Mouse (Mus musculus): ENCODE data around the gene Psmd2.

The Psmd2 gene

DNA sequence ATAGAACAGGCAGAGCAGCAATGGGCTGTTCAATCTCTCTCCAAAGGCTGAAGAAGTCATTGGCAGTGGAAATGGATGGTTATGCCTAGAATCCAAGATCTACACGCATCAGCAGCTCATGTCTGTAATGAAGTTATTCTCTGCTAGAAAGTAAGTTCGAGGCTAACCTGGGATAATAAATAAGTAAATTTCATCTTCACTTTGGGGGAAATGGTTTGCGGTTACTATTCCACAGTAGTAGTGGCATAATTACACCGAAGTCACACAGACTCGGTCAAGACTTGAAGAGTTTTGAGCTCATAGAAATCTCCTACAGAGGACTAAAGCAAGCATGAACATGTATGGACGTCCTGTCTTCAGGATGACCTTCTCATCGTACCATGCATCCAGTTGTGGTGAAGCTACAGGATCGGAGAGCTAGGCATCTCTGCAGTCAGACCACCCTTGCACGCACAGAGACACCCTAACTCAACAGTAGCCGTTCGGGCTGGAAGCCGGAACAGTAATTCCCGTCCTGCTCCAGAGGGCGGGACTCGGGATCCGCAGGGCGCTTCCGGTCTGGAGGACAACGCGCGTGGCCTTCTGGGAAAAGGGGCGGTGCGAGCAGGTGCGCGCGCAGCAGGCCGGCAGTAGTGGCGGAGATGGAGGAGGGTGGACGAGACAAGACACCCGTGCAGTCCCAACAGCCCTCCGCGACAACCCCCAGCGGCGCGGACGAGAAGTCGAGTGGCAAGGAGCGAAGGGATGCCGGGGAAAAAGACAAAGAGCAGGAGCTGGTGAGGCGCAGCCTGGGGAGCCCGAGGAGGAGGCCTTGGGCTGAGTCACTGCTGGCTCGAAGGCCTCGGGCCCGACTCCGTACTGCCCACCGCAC, at the start of gene Psmd2:
Psmd2 (plus strand) TSS at position 577 of the 871 bp plus-strand sequence.
- in situ Hi-C loops (cut with MboI, MseI), result no loop called here

DNA sequence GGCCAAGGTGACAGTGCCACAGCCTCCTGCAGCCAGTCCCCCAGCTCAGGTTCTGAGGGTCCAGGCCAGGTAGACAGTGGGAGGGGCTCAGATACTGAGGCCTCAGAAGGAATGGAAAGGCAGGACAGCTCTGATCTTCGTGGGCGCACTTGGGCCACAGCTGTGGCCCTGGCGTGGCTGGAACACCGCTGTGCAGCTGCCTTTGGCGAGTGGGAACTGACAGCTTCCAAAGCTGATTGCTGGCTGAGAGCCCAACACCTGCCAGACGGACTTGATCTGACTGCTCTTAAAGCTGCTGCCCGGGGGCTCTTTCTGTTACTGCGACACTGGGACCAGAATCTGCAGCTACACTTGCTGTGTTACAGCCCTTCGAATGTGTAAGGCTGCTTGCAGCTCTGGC, 46.7 kb upstream of the Psmd2 start:
- in situ Hi-C loops (cut with MboI, MseI), result loop anchor here (5.0 kb wide), 1 partner anchor 42 kb away; no protein-coding TSS in a partner anchor

DNA sequence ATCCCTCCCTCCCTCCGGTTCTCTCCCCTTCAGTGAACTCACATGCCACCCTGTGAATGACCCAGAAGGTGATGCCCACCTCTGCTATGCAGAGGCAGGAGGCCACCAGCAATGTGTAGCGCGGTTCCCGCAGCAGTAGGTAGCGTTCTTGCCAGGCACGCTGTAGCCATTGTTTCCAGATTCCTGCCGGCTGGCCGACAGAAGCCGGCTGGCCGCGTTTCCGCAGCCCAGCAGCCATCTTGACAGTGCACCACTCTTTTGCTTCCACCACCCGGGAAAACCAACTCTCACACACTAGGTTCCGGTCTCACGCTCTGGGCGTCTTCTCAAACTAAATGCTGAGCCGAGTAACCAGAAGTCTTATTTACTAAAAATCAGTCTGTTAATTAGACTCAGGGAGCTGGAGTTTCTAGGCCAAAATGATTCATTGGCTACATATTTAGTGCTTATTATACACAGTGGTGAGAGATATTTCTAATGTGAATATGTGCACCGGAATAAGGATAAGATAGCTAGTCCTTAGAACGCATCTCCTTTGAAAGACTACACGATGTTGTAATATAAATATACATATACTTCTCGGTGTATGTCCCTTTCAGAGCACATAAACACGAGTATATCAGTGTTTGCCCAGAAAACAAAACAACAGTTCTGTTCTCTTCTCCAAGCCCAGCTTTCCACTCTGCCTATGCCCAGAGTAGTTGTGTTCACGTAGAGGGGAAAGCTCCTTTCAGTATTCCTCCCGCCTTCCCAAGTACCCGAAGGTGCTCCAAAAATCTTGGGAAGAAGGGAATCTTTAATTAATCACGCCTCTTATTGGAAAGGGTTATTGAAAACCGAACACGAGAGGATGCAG, 40.7 kb upstream of the Psmd2 start:
- in situ Hi-C loops (cut with MboI, MseI), result no loop called here

DNA sequence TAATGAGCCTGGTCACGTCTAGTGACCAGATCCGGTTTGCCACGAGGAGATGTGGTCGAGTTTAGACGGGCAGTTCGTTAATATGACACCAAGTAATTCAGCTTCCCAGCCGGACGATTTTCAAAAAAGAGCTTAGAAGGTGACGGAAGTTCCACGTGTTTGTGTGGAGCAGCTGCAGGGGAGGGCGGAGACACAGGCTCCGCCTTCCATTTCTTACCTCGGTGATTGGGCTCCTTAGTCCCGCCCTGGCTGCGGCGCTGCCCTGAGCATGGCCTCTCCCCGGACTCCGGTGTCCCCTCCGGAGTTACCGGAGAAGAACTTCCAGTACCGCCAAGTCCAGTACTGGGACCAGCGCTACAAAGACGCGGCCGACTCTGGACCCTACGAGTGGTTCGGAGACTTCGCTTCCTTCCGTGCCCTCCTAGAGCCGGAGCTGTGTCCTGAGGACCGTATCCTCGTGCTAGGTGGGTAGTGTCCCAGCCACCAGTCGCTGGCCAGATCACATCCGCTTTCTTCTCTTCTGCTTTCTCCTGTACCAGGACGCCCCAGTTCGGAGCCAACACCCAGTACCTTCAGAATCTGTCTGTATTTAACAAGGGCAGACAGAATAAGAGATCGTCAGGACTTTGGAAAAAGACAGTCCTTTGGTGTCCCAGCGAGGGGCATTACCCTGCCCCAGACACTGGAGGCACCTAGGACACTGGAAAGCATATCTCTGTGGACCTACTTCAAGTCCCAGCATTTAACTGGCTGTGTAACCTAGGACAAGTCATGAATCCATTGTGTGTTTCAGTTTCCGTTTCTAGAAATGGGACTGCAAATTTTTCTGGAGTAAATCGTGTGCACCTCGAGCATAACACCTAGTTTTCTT, 39.9 kb upstream of the Psmd2 start, which contains the start of the genes Eef1akmt4, Gm49333 and Alg3:
Eef1akmt4 (plus strand) TSS at position 237 of the 871 bp plus-strand sequence.
Gm49333 (plus strand) TSS at position 254 of the 871 bp plus-strand sequence.
Alg3 (minus strand) TSS at position 379 of the 871 bp plus-strand sequence.
- in situ Hi-C loops (cut with MboI, MseI), result no loop called here

DNA sequence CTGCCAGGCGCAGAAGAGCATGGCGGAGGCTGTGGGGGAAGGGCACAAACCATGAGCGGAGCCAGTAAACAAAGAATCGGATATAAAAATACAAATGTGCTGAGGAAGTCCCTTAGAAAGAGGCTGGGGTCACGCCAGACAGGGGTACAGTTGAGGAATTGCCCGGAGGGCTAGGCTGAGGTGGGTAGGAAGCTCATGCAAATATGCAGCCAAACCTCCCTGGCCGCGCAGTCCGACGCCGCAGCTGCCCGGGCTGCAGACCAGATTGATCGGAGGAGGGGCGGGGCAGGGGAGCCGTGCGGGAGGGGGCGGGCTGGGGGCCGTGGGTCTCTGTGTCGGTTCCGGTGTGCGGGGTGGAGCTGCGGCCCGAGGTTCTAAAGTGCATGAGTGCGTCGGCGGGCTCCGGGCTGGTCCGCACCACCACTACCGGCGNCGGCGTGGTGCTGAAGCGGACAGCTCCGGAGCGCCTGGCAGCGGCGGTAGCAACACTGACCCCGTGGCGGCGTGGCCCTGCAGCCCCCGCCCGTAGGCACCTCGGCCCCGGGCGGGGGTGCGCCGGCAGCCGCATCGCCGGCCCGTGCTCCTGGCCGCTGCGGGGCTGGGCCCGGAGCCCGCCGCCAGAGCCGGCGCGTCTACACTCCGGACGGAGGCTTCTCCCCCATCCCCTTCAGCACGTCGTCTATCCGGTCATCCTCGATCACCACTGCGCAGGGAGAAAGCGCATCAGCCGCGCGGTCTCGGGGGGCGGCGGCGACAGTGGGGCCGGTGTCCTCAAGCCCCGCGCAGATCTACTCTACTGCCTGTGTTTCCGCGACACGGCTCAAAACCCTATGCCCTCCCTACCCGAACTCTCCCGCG, 31.7 kb upstream of the Psmd2 start:
- in situ Hi-C loops (cut with MboI, MseI), result loop anchor here (5.0 kb wide), 1 partner anchor 93 kb away; no protein-coding TSS in a partner anchor

DNA sequence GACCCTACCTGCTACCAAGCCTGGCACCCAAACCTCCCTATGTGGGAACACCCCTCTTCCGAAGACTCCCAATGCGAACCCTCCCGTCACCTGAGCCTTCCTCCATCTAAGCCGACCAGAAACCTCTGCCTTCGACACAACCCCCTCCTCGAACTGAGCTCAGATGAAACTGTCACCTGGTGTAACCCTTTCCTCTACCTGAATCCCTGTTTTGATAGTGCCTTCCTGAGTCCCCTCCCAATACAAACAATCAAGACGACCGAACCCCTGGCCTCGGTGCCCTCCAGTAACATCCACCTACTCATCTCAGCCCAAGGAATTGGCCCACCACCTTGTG, 31.1 kb upstream of the Psmd2 start:
- in situ Hi-C loops (cut with MboI, MseI), result loop anchor here (5.0 kb wide), 1 partner anchor 92 kb away; no protein-coding TSS in a partner anchor

DNA sequence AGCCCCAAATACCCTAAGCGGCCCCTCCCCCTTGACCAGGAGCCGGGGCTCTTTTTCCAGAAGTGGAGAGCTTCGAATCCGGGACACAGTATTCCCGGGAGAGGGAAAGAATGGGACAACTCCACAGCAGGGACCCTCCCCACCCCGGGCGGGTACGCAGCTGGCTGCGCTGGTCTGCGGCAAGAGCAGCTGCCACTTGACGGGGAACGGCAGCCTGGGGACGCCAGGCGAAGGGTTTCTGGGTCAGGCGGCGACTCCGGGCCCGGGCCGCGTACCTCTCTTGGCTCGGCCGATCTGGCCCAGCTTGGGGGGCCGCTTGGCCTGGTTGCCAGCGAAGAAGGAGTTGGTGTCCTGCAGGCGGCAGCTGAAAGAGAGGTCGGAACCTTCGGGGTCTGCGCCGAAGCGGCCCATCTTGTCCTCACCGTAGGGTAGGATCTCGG, 30.7 kb upstream of the Psmd2 start:
- in situ Hi-C loops (cut with MboI, MseI), result loop anchor here (5.0 kb wide), 1 partner anchor 92 kb away; no protein-coding TSS in a partner anchor

DNA sequence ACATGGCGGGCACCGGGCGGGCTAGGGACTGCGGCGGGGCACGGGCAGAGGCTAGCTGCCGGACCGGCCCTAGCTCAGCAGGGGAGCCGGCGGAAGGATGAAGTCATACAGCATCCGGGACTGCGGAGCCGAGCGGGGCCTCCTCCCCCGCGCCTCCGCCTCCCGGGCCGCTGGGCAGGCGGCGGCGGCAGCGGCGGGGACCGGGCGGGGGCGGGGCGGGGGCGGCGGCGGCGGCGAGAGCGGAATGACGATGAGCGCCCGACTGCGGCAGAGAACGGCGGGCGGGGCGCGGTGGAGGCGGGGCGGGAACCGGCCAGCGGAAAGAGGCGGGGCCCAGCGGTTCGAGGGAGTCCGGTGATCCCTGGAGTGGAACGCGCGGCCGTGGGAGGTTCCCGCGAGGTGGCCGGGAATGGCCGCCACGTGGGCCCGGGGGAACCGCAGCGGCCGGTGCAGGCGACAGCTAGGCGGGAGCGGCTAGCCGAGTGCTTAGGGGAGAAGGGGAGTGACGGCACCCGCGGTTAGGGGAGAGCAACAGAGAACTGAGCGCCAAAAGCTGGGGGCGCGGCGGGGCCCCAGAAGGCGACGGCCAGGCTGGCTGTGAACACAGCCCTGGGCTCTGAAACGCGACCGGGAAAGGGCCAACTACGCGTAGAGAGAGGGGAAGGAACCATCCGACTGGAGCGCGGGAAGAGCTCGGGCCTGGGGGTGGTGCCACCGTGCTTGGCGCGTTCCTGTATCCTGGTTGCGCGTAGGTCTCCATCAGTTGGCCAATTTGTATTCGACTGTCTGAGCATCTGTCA, 30.1 kb upstream of the Psmd2 start, which contains the start of gene Camk2n2:
Camk2n2 (minus strand) TSS at position 97 of the 800 bp plus-strand sequence.
- in situ Hi-C loops (cut with MboI, MseI), result loop anchor here (5.0 kb wide), 1 partner anchor 91 kb away; no protein-coding TSS in a partner anchor

DNA sequence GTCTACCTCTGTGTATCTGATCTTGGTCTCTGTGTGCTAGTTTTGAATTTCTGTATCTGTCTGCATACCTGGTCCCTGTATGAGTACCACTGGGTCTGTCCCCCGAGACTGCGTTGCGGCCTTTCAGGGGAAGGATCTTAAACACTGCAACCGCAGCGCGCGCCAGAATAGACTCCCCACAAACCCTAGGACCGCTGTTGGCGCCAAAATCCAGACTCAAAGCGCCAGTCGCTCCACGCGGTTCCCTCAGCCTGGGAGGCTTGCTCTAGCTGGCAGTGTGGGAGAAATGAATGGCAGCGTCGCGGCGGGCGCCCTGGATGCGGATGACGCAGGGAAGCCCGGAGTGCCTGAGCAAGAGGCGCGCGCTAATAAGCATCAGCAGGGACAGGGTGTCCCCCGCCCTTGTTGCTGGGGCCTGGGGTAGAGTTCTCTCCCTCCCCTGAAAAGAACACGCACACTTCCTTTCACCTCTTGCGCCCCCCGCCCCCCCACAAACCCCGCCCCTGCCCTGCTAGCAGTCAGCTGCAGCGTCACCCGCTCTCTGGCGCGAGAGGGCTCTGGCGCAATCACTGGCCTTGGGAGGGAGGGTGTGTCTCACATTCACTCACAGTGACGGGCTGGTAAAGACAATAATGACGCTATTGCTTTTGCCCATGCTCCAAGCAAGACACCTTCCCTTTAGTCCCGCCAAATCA, 29.3 kb upstream of the Psmd2 start:
- in situ Hi-C loops (cut with MboI, MseI), result loop anchor here (5.0 kb wide), 1 partner anchor 90 kb away; no protein-coding TSS in a partner anchor

DNA sequence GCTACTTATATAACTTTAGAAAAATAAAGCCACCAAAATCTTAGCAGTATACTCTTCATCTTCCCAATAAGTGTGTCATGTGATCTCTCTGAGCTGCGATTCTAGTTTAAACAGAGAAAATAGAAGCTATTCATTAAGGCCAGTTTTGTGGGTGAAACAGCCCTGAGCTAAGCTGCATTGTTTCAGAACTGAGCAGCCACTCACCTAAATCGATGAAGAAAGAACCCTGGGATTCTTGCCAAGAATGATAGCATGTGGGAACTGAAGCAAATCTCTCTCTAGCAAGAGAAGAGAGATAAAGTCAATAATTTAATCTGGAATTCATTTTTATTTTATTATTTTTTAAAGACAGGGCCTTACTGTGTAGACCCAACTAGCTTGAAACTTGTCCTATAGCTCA, 28.2 kb upstream of the Psmd2 start:
- in situ Hi-C loops (cut with MboI, MseI), result loop anchor here (5.0 kb wide), 1 partner anchor 89 kb away; no protein-coding TSS in a partner anchor

DNA sequence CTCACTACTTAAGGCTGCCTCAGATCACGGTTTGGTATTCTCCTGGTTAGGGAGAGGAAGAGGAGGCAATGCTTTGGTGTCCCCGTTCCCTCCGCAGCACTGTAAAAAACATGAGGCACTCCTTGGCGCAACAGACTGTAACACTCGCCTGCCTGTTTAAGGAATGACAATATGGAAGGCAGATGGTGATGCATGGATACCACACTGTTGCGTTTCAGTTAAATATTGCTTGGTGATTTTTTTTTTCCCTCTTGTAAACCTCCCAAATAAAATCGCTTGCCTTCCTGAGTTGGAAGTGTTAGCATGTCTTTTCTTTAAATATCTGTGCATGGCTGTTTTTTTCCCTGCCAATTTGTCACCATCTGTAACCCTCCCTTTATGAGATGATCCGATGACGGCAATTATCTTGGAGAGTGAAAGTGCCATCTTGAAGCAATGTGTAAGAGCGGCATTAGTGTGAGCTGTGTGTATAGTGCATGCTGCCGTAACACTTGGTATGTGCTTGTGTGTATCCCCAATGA, 22.5 kb upstream of the Psmd2 start:
- in situ Hi-C loops (cut with MboI, MseI), result no loop called here

DNA sequence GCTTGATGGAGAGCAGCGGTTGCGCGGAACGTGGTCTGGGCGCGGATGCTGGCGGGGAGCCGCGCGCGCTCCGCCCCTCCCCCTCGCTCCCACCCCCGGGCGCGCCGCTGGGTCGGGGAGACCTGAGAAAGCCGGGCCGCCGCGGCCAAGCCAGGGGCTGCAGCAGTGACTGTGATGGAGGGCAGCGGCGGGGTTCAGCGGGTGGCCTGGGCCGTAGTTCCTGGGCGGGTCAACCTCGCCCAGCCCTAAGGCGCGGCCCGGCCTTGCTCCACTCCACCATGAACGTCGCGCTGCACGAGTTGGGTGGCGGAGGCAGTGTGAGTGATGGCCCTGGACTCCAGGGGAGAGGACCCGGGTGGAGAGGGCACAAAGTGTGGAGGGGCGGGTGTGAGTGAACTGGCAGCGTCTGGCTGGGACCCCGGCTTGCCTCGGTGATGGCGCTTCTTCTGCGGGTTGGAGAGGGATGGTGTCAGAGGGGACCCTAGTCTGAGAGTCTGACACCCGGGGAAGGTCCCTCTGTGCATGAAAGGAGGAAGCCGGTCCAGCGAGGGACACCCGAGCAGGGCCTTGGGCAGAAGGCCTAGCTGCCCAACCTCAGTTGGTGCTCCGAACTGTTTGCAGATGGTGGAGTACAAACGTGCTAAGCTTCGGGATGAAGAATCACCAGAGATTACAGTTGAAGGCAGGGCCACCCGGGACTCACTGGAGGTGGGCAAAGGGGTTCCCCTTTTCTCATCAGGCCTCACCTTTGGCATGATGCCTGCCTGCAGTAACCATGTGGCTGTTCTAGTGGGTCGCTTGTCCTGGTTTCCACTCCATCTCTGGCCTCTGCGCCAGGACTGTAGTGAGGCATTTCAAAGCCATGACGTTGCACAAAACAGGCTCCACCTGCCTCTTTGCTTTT, 21.5 kb upstream of the Psmd2 start, which contains the start of gene Ece2:
Ece2 (plus strand) TSS at position 98 of the 904 bp plus-strand sequence.
- in situ Hi-C loops (cut with MboI, MseI), result no loop called here

DNA sequence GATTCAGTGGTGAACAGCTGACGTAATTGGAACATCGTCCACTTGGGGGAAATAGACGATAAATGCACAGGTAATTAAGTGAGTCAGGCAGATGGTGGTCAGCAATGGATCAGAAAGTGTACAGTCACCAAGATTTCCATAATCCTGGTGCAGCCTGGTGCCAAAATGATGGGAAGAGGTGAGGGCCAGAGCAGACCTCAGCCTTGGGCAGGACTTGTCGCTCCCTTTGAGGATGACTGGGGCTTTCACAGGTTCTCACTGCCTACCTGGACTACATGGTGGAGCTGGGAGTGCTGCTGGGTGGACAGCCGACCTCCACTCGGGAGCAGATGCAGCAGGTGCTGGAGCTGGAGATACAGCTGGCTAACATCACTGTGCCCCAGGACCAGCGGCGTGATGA, 14.0 kb upstream of the Psmd2 start:
- in situ Hi-C loops (cut with MboI, MseI), result no loop called here

DNA sequence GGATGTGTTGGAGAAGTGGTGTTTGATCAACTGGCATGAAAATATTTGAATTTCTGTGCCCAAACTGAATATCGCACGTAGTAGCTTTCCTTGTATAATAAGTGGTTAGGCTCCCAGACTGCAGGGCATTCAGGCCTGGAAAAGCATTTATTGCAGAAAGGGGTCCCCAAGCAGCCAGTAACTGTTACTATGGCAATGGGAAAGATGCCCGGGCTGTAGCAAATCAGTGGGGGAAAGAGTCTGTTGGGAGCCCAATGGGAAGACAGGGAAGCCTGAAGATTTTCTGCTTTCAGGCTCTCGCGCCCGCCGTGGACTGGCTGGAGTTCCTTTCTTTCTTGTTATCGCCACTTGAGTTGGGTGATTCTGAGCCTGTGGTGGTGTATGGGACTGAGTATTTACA, 13.1 kb upstream of the Psmd2 start:
- in situ Hi-C loops (cut with MboI, MseI), result no loop called here

DNA sequence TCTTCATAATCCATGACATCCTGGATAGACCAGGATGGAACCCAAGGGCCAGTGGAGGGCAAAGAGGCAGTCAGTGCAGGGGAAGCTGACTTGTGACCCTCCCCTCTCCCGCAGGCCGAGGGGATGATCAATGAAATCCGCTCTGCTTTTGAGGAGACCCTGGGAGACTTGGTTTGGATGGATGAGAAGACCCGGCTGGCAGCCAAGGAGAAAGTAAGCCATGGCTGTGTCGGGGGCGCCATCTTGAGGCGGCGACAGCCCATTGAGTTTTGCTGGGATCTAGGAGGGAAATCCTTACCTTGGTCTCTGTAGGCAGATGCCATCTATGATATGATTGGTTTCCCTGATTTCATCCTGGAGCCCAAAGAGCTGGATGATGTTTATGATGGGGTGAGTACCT, 9.3 kb upstream of the Psmd2 start:
- in situ Hi-C loops (cut with MboI, MseI), result no loop called here

DNA sequence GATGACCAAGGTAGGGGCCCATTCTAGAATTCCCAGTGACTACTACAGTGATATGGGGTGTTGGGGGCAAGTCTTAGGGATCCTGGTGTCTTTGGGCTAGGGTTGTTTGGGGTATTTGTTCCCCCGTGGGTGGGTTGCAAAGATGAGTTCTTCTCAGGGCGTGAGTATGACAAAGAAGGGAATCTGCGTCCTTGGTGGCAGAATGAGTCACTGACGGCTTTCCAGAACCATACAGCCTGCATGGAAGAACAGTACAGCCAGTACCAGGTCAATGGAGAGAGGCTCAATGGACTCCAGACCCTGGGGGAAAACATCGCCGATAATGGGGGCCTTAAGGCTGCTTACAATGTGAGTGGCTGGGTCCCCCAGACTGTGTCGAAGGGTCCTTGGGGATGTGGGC, 7.5 kb upstream of the Psmd2 start:
- in situ Hi-C loops (cut with MboI, MseI), result no loop called here

DNA sequence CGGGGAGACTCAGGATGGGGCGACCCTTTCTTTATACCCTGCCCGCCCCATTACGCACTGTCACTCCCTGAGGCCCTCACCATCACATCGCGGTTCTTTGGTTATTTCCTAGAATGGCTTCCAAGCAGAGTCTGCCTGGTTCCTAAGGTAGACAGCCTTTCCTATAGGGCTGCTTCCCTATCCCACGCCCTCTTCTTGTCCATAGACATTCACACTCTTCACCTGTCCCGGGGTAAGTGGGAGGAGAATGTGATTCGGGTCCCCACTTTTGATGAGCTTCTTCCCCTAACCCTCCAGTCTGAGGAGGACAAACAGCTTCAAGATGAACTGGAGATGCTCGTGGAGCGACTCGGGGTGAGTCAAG, 477 bp downstream of the Psmd2 start:
- in situ Hi-C loops (cut with MboI, MseI), result no loop called here
